Mouse (Mus musculus) retina, adult 2 months (tissue): ENCODE measurements at regions not wholly inside any gene's neighbourhood (a gene's known extent, or its start where the extent isn't known, plus 50 kb on each side); places are given as distances from the start of the nearest gene placed in this dataset.

Source experiments
- DNase-seq: peaks from one replicate; pipeline ENCODE4 v3.0.0-alpha.2; 2012; ENCODE audit warnings: low read depth, low spot score

- DNase-seq, result no peak
Measured at GRCm38 (mm10) chr13:97705926-97706325, 54.5 kb downstream of the Gm10260 start.

- no peak for DNase-seq
Measured at GRCm38 (mm10) chr13:97704541-97704940, 55.9 kb downstream of the Gm10260 start.

- no peak for DNase-seq
Measured at GRCm38 (mm10) chr13:97698967-97699366, 61.5 kb downstream of the Gm10260 start.

- no peak for DNase-seq
Measured at GRCm38 (mm10) chr13:97698317-97698716, 62.1 kb downstream of the Gm10260 start.

GRCm38 (mm10) chr13:97697262-97697661, 63.2 kb downstream of the Gm10260 start:
- no peak for DNase-seq

GRCm38 (mm10) chr13:97695022-97695421, 65.4 kb downstream of the Gm10260 start:
- DNase-seq, result no peak

- no peak for DNase-seq
Measured at GRCm38 (mm10) chr13:97694356-97694990, 66.0 kb downstream of the Gm10260 start.

GRCm38 (mm10) chr13:97688310-97688886, 72.0 kb downstream of the Gm10260 start:
- DNase-seq, result no peak

- DNase-seq, result no peak
Measured at GRCm38 (mm10) chr13:97683836-97684235, 76.6 kb downstream of the Gm10260 start.

GRCm38 (mm10) chr13:97681228-97681987, 79.0 kb downstream of the Gm10260 start:
- no peak for DNase-seq

GRCm38 (mm10) chr13:97680283-97680896, 80.0 kb downstream of the Gm10260 start:
- DNase-seq, result no peak

GRCm38 (mm10) chr13:97678991-97679390, 81.4 kb downstream of the Gm10260 start:
- no peak for DNase-seq

GRCm38 (mm10) chr13:97676536-97677048, 83.8 kb downstream of the Gm10260 start:
- DNase-seq, result no peak

- no peak for DNase-seq
Measured at GRCm38 (mm10) chr13:97673107-97673506, 87.3 kb downstream of the Gm10260 start.

GRCm38 (mm10) chr13:97672038-97672675, 88.3 kb downstream of the Gm10260 start:
- DNase-seq, result no peak

GRCm38 (mm10) chr13:97669366-97669765, 91.1 kb downstream of the Gm10260 start:
- no peak for DNase-seq

GRCm38 (mm10) chr13:97668910-97669309, 91.5 kb downstream of the Gm10260 start:
- no peak for DNase-seq

GRCm38 (mm10) chr13:97667313-97667712, 93.1 kb downstream of the Gm10260 start:
- no peak for DNase-seq

- DNase-seq, result no peak
Measured at GRCm38 (mm10) chr13:97666761-97667160, 93.7 kb downstream of the Gm10260 start.

- DNase-seq, result no peak
Measured at GRCm38 (mm10) chr13:97665226-97665625, 95.2 kb downstream of the Gm10260 start.

- DNase-seq, result no peak
Measured at GRCm38 (mm10) chr13:97662741-97663140, 97.7 kb downstream of the Gm10260 start.

- no peak for DNase-seq
Measured at GRCm38 (mm10) chr13:97656618-97657017, 103.8 kb downstream of the Gm10260 start.
